Mouse (Mus musculus) hindbrain, embryonic 11.5 days (tissue): ENCODE measurements at regions not wholly inside any gene's neighbourhood (a gene's known extent, or its start where the extent isn't known, plus 50 kb on each side); places are given as distances from the start of the nearest gene placed in this dataset.
A peak's percentile ranks its signal among the peaks of the same experiment; 100 is the strongest.

Source experiments
- ATAC-seq: fragments of 200-750 bp; cut with Nextera tagmentation; 2 replicates; pipeline ENCODE4 v1.8.0; 2017; ENCODE audit warnings: mild to moderate bottlenecking, moderate TSS enrichment, moderate library complexity; ENCODE audit not compliant: low FRiP score
- DNase-seq: peaks from one replicate; pipeline ENCODE4 v3.0.0-alpha.2; 2015; ENCODE audit warnings: low spot score
- H3K27ac ChIP-seq: fragments of 300-500 bp; sonication (generic); 2 replicates; pipeline ENCODE4 v1.5.1; 2014; ENCODE audit warnings: mild to moderate bottlenecking, low read depth, low read length
- H3K27me3 ChIP-seq: fragments of 300-500 bp; sonication (generic); 2 replicates; pipeline ENCODE4 v1.6.1; 2014; ENCODE audit warnings: mild to moderate bottlenecking, low read length, moderate library complexity, mixed read lengths; ENCODE audit not compliant: control insufficient read depth, insufficient read depth
- H3K36me3 ChIP-seq: fragments of 300-500 bp; sonication (generic); 2 replicates; pipeline ENCODE4 v1.6.1; 2014; ENCODE audit warnings: mild to moderate bottlenecking, low read length, moderate library complexity, mixed read lengths; ENCODE audit not compliant: control insufficient read depth, insufficient read depth
- H3K4me1 ChIP-seq: fragments of 300-500 bp; sonication (generic); replicated peaks from 2 replicates; pipeline ENCODE4 v1.6.1; 2014; ENCODE audit warnings: low read length, mixed read lengths; ENCODE audit not compliant: control insufficient read depth, insufficient read depth
- H3K4me2 ChIP-seq: fragments of 300-500 bp; sonication (generic); replicated peaks from 2 replicates; pipeline ENCODE4 v1.6.1; 2014; ENCODE audit warnings: mild to moderate bottlenecking, low read depth, low read length
- H3K4me3 ChIP-seq: fragments of 300-500 bp; sonication (generic); 2 replicates; pipeline ENCODE4 v1.5.1; 2014; ENCODE audit warnings: low read depth, low read length
- H3K9ac ChIP-seq: fragments of 300-500 bp; sonication (generic); 2 replicates; pipeline ENCODE4 v1.6.1; 2014; ENCODE audit warnings: low read depth, low read length
- H3K9me3 ChIP-seq: fragments of 300-500 bp; sonication (generic); 2 replicates; pipeline ENCODE4 v1.6.1; 2016; ENCODE audit warnings: low read length; ENCODE audit not compliant: control insufficient read depth
- WGBS: fragments of 180-500 bp; shearing (Covaris S2); extraction: QIAGEN DNeasy Blood & Tissue Kit; methylation state at CpG from one replicate; pipeline ENCODE4 v1.1.7; 2014; 5-methylcytosine and 5-hydroxymethylcytosine counted together

DNA sequence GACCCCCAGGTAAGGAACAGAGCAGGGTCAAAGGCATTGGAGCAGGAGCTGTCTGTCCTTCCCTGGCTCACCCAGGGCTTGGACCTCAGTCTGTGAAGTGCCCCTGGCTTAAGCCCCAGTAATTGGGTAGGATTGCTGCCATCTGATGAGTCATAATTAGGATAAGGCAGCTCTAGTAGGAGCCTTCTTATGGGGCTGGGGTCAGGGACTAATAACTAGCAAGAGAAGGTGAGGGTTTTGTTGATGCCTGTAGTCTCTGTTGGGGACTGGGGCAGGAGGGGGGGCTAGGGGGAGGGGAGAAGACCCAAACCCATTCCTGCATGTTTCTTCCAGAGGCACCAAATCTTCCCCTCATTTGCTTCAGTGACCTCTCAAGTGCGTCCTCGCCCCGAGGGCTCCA is 172.4 kb upstream of the Mki67 start:
- H3K4me3 ChIP-seq: no peak overlapping the region
- WGBS: 22% methylated on average over 3 of the region's 3 CpGs
- H3K4me2 ChIP-seq: peak overlapping the region; percentile 20; the same call in 1 of the 2 replicates
- peak overlapping the region; percentile 74 for H3K27ac ChIP-seq
- DNase-seq: no peak
- H3K9me3 ChIP-seq: no peaks in the 10 kb centered on the region
- no peaks in the 10 kb centered on the region for H3K27me3 ChIP-seq
- no peaks in the 10 kb centered on the region for H3K36me3 ChIP-seq
- no peaks in the 10 kb centered on the region; the same call in 1 of the 2 replicates for H3K4me1 ChIP-seq
- H3K9ac ChIP-seq: 0 out of 2 replicates have a peak overlapping the region, but pooled peaks have one; percentile 36
- peak; percentile 40 for ATAC-seq

DNA sequence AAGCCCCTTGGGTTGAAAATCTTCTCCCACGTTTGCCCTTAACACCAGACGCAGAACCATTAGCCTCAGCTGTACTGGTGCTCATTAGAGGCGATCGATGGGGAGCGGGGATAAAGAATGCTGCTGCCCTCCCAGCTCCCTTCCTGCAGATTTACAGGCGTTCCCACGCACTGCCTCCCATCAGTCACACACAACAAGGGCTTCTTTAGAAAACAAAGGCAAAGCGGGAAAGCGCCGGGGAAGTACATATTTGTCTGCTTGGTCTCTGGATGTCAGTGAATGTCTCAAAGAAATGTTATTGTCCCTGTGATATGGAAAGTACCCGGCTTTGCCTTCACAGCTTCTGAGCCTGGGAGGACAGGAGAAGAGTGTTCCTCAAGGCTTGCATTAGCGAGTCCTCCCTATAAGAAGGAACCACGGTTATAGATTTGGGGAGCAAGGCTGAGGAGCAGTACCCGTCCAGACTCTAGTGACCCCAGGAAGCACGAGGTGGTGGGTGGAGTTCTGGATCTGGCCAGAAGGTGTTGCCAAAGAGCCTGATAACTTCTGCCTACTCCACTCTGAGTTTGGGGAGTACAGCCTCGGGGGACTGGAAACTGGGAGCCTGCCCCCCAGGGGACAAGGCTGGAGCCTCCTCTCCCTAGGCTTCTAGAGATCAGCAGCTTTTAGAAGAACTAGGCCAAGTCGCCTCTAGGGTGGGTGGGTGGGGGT is 173.0 kb upstream of the Mki67 start:
- 9% methylated on average over 17 of the region's 17 CpGs for WGBS

DNA sequence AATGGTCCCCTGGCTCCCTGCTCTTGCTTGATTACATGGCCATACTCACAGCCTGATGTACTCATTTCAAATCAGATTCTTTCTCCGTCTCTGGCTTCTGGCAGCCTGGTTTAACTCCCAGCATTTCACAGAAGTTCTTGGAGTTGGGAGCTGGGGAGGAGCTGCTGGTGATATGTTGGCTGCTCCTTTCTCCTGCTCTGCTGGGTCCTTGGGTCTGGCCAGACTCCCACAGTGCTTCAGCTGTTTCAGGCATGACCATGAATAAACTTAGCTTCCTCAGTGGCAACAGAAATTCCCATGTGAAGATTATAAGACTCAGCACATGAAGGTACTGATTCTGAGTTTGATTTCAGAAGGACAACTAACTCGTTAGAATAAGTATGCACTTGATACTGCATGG is 182.7 kb upstream of the Mki67 start:
- DNase-seq (no peak), ATAC-seq (no peak)
- Histone ChIP-seq H3K4me1 (no peaks in the 10 kb centered on the region), H3K27me3 (no peaks in the 10 kb centered on the region), H3K4me3 (no peak overlapping the region), H3K9me3 (no peaks in the 10 kb centered on the region), H3K4me2 (no peak overlapping the region), H3K9ac (no peak overlapping the region), H3K27ac (no peak overlapping the region), H3K36me3 (no peaks in the 10 kb centered on the region)
- WGBS: 89% methylated on average over 2 of the region's 2 CpGs

More for the DNA sequence above, 173.0 kb upstream of the Mki67 start:
- H3K4me1 ChIP-seq: no peaks in the 10 kb centered on the region; the same call in 1 of the 2 replicates
- peak overlapping the region; percentile 20; the same call in 1 of the 2 replicates for H3K4me2 ChIP-seq
- H3K36me3 ChIP-seq: no peaks in the 10 kb centered on the region
- DNase-seq (peak; percentile 67), ATAC-seq (peak; percentile 76)
- no peaks in the 10 kb centered on the region for H3K27me3 ChIP-seq
- no peak overlapping the region for H3K4me3 ChIP-seq
- H3K27ac ChIP-seq: peak overlapping the region; percentile 74
- peak overlapping the region; percentile 36; the same call in 1 of the 2 replicates for H3K9ac ChIP-seq
- no peaks in the 10 kb centered on the region for H3K9me3 ChIP-seq

DNA sequence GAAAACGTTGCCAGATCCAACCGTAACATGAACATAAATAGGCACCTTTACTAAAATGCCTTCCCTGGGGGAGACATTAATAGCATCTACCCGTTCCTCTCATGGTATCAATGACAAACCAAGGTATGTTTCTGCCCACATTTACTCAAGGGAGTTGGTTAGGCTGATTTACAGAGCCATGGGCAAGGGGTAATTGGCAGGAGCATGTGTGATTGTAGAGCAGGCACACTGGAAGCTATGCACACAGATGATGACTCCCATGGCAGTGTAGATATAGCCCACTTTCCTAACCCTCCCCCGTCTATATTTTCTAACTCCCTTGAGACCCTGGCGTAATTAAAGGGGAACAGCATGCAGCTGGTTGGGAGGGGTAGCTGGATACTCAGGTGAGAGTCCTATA is 183.6 kb upstream of the Mki67 start:
- 89% methylated on average over 5 of the region's 5 CpGs for WGBS
- Histone ChIP-seq H3K9me3 (no peaks in the 10 kb centered on the region), H3K36me3 (no peaks in the 10 kb centered on the region), H3K9ac (no peak overlapping the region), H3K27ac (no peak overlapping the region), H3K27me3 (no peaks in the 10 kb centered on the region), H3K4me1 (no peaks in the 10 kb centered on the region), H3K4me2 (no peak overlapping the region), H3K4me3 (no peak overlapping the region)
- no peak for ATAC-seq
- no peak for DNase-seq

DNA sequence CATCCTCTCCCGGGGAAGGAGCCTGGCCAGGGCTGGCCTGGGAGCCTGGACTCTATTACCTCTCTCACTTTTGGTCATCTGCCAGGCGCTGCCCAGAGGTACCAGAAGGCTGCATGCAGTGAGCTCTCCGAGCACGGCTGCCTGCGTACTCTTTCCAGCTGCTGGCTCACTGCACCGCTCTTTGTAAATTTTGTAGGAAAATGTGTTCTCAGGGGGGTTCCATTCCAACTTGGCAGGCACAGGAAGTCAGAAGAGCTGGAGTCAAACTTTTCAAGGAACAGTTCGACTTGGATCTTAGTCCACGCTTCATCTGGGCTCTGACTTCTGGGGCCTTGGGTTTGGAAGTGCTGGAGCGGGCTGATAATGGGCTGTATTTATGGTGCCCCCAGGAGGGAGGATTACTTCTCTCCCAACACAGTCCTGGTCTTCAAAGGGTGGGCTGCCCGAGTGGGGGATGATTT is 184.7 kb upstream of the Mki67 start:
- no peaks in the 10 kb centered on the region for H3K27me3 ChIP-seq
- WGBS: 63% methylated on average over 10 of the region's 10 CpGs
- H3K9me3 ChIP-seq: no peaks in the 10 kb centered on the region
- H3K4me1 ChIP-seq: no peaks in the 10 kb centered on the region
- H3K36me3 ChIP-seq: no peaks in the 10 kb centered on the region
- H3K4me2 ChIP-seq: no peak overlapping the region
- no peak overlapping the region for H3K9ac ChIP-seq
- H3K27ac ChIP-seq: no peak overlapping the region
- no peak overlapping the region for H3K4me3 ChIP-seq
- ATAC-seq: no peak
- no peak for DNase-seq

DNA sequence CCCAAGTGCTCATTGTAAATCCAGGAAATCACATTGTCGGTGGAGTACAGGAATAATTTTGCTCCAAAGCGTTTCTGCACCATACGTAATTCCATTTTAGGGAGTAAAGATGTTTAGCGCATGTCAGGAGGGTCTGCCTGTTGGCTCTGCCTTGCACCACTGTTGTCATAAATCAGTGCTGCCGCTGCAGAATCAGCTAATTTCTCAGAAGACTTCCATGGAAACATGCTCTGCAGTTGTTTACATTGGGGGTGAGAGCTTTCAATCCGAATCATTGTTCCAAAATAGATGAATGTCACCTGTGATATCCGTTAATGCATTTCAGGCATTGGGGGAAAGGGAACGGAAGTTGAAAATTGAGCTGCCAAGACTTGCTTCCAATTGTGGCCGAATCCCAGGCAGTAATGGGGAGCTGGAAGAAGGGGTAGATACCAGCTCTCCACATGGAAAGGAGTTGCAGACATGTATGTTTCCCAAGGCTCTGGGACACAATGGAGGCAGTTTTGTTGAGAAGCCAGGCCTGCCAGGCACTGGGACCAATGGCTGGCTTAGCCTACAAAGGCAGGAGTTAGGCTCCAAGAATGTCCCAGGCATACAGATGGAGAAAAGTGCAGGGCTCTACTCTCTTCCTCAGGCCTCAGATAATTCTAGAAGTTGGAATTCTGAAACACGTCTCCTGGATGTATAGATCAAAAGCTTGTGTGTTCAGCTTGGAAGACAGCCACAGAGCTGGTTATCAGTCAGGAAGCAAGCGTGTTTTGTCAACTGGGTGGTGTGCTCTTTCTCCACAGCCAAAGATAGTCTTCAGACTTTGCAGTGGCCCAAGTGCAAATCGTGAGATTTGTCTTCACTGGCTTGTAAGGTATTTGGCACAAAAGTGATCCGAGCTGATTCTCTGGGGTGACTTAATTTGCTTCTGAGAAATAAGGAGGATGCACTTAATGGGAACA is 186.2 kb upstream of the Mki67 start:
- ATAC-seq (no peak), DNase-seq (no peak)
- H3K27ac ChIP-seq: no peak overlapping the region
- no peaks in the 10 kb centered on the region for H3K9me3 ChIP-seq
- no peak overlapping the region for H3K9ac ChIP-seq
- no peaks in the 10 kb centered on the region for H3K36me3 ChIP-seq
- H3K4me2 ChIP-seq: no peak overlapping the region
- no peaks in the 10 kb centered on the region for H3K27me3 ChIP-seq
- 84% methylated on average over 13 of the region's 13 CpGs for WGBS
- H3K4me1 ChIP-seq: no peaks in the 10 kb centered on the region
- no peak overlapping the region for H3K4me3 ChIP-seq

DNA sequence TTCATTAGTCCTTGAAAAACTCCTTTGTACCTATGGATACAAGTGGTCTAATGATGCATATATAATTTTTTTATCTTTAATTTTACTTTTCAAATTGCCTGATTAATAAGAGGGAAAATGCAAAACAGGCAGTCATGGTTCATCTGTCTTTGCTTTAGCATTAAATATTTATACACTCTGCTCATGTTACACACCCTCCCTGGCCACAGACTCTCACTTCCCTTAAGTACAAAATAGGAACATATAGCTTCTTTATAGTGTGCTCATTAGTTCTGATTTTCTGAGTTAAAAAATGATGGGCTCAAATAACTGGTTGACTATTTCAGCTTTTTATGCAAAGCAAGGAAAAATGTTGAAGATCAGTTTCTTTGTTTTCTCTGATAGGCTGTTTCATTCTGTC is 195.2 kb upstream of the Mki67 start:
- H3K9me3 ChIP-seq: no peaks in the 10 kb centered on the region
- no peak overlapping the region for H3K9ac ChIP-seq
- H3K27ac ChIP-seq: no peak overlapping the region
- H3K4me2 ChIP-seq: no peak overlapping the region
- no peaks in the 10 kb centered on the region for H3K4me1 ChIP-seq
- H3K27me3 ChIP-seq: no peaks in the 10 kb centered on the region
- DNase-seq (no peak), ATAC-seq (no peak)
- H3K4me3 ChIP-seq: no peak overlapping the region
- H3K36me3 ChIP-seq: no peaks in the 10 kb centered on the region

DNA sequence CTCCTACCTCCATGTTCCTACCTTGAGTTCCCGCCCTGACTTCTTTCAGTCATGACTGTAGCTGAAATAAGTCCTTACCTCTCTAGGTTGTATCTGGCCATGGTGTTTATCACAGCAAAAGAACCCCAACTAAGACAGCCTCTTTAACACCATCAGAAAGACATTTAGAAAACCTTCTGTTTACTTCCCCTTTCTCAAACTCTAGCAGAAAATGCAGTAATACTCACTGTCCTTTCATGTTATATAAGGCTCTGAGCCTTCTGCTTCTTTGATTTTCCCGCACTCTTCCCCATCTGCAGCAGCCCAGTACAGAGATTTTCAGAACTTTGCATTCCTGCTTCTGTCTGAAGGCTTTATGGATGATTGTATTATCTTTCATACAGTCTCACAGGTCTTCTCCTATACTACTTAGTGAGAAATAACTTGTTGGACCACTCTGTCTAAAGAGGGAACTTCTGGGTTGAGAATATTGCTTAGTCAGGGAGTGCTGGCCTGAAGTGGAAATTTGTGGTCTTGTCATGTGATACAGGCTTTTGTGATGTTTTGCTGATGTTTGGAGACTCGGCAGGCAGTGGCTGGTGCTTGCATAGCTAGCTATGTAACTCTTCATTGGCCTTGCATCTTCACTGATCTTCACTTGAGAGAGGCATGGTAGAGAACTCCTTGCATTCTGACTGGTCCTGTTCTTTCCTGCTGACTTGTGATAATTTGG is 197.9 kb upstream of the Mki67 start:
- Histone ChIP-seq H3K9me3 (no peaks in the 10 kb centered on the region), H3K9ac (no peak overlapping the region), H3K36me3 (no peaks in the 10 kb centered on the region), H3K27me3 (no peaks in the 10 kb centered on the region), H3K4me2 (no peak overlapping the region), H3K4me3 (no peak overlapping the region), H3K27ac (no peak overlapping the region), H3K4me1 (no peaks in the 10 kb centered on the region)
- 80% methylated on average over 3 of the region's 3 CpGs for WGBS
- DNase-seq: no peak
- ATAC-seq: no peak
